Mouse (Mus musculus): Measurements from ENCODE around the gene Pir. TPM values are rescaled to one million over a fixed set of nuclear protein-coding genes. Genes with fewer than 3 reads are reported as not detected.
A peak's percentile ranks its signal among the peaks of the same experiment; 100 is the strongest.

The Pir gene
- total and polyA plus RNA-seq, 2 experiments from 2014 or later: 4.5 TPM; not detected in 1

- no peak for ATAC-seq (ENCODE audit: insufficient read depth, low read depth)
- H3K27me3 ChIP-seq (ENCODE audit: control insufficient read depth, insufficient read depth, low read length): no peaks in the 10 kb centered on the region
These were observed 11.9 kb downstream of the Pir start for GRCm38 (mm10) chrX:164280918-164281647.

GRCm38 (mm10) chrX:164283808-164284207 is 14.6 kb downstream of the Pir start:
- H3K9ac ChIP-seq (replicated peaks; ENCODE audit: low read depth, low read length): no peak overlapping the region
- no peaks in the 10 kb centered on the region for H3K4me1 ChIP-seq (ENCODE audit: control insufficient read depth, insufficient read depth)
- H3K27ac ChIP-seq (ENCODE audit: low read depth): no peak overlapping the region
- no peak overlapping the region for H3K4me3 ChIP-seq (ENCODE audit: low read depth, low read length)
- no peak overlapping the region for H3K4me2 ChIP-seq (ENCODE audit: low read depth, low read length)
- no peak for ATAC-seq (ENCODE audit: insufficient read depth, low read depth)
- no peak for TF ChIP-seq CTCF (IDR thresholded peaks at IDR 0.05; ENCODE audit: low read depth)
- no peak for TF ChIP-seq EP300 (IDR thresholded peaks at IDR 0.05; ENCODE audit: low read depth)
- no peaks in the 10 kb centered on the region for H3K9me3 ChIP-seq (replicated peaks; ENCODE audit: control insufficient read depth, low read length)
- no peaks in the 10 kb centered on the region for H3K27me3 ChIP-seq (ENCODE audit: control insufficient read depth, insufficient read depth, low read length)
- DNase-seq (ENCODE audit: low spot score): no peak
- 69% methylated on average over 4 of the region's 4 CpGs for WGBS
- no peaks in the 10 kb centered on the region for H3K36me3 ChIP-seq (replicated peaks; ENCODE audit: control insufficient read depth, insufficient read depth, low read length)

More at GRCm38 (mm10) chrX:164280918-164281647, 11.9 kb downstream of the Pir start:
- H3K4me2 ChIP-seq (ENCODE audit: low read depth, low read length): no peak overlapping the region
- H3K27ac ChIP-seq (ENCODE audit: low read depth): no peak overlapping the region
- H3K9ac ChIP-seq (replicated peaks; ENCODE audit: low read depth, low read length): no peak overlapping the region
- DNase-seq (ENCODE audit: low spot score): no peak
- no peaks in the 10 kb centered on the region for H3K9me3 ChIP-seq (replicated peaks; ENCODE audit: control insufficient read depth, low read length)
- 52% methylated on average over 7 of the region's 7 CpGs for WGBS
- no peak overlapping the region for H3K4me3 ChIP-seq (ENCODE audit: low read depth, low read length)
- no peaks in the 10 kb centered on the region for H3K4me1 ChIP-seq (ENCODE audit: control insufficient read depth, insufficient read depth)
- TF ChIP-seq CTCF (IDR thresholded peaks at IDR 0.05; ENCODE audit: low read depth): no peak
- TF ChIP-seq EP300 (IDR thresholded peaks at IDR 0.05; ENCODE audit: low read depth): no peak
- H3K36me3 ChIP-seq (replicated peaks; ENCODE audit: control insufficient read depth, insufficient read depth, low read length): no peaks in the 10 kb centered on the region

- no peak for DNase-seq (ENCODE audit: low spot score)
- TF ChIP-seq CTCF (IDR thresholded peaks at IDR 0.05; ENCODE audit: low read depth) (peak; percentile 47), EP300 (IDR thresholded peaks at IDR 0.05; ENCODE audit: low read depth) (no peak)
- H3K4me3 ChIP-seq (ENCODE audit: low read depth, low read length): no peak overlapping the region
- H3K36me3 ChIP-seq (replicated peaks; ENCODE audit: control insufficient read depth, insufficient read depth, low read length): no peaks in the 10 kb centered on the region
- no peak overlapping the region for H3K27ac ChIP-seq (ENCODE audit: low read depth)
- ATAC-seq (ENCODE audit: insufficient read depth, low read depth): no peak
- WGBS: 50% methylated on average over 3 of the region's 3 CpGs
- H3K27me3 ChIP-seq (ENCODE audit: control insufficient read depth, insufficient read depth, low read length): no peaks in the 10 kb centered on the region
- no peak overlapping the region for H3K4me2 ChIP-seq (ENCODE audit: low read depth, low read length)
- no peak overlapping the region for H3K9ac ChIP-seq (replicated peaks; ENCODE audit: low read depth, low read length)
- no peaks in the 10 kb centered on the region for H3K4me1 ChIP-seq (ENCODE audit: control insufficient read depth, insufficient read depth)
- no peaks in the 10 kb centered on the region for H3K9me3 ChIP-seq (replicated peaks; ENCODE audit: control insufficient read depth, low read length)
These were observed 17.9 kb downstream of the Pir start for GRCm38 (mm10) chrX:164287077-164287476.

GRCm38 (mm10) chrX:164291147-164291546 is 22.0 kb downstream of the Pir start:
- H3K9ac ChIP-seq (replicated peaks; ENCODE audit: low read depth, low read length): no peak overlapping the region
- no peak overlapping the region for H3K4me2 ChIP-seq (ENCODE audit: low read depth, low read length)
- H3K36me3 ChIP-seq (replicated peaks; ENCODE audit: control insufficient read depth, insufficient read depth, low read length): no peaks in the 10 kb centered on the region
- no peak overlapping the region for H3K4me3 ChIP-seq (ENCODE audit: low read depth, low read length)
- DNase-seq (ENCODE audit: low spot score) (no peak), ATAC-seq (ENCODE audit: insufficient read depth, low read depth) (no peak)
- H3K27ac ChIP-seq (ENCODE audit: low read depth): no peak overlapping the region
- WGBS: 56% methylated on average over 5 of the region's 5 CpGs
- H3K27me3 ChIP-seq (ENCODE audit: control insufficient read depth, insufficient read depth, low read length): no peaks in the 10 kb centered on the region
- H3K4me1 ChIP-seq (ENCODE audit: control insufficient read depth, insufficient read depth): no peaks in the 10 kb centered on the region
- no peaks in the 10 kb centered on the region for H3K9me3 ChIP-seq (replicated peaks; ENCODE audit: control insufficient read depth, low read length)
- TF ChIP-seq EP300 (IDR thresholded peaks at IDR 0.05; ENCODE audit: low read depth) (no peak), CTCF (IDR thresholded peaks at IDR 0.05; ENCODE audit: low read depth) (no peak)

- Histone ChIP-seq H3K4me3 (ENCODE audit: low read depth, low read length) (no peak overlapping the region), H3K36me3 (replicated peaks; ENCODE audit: control insufficient read depth, insufficient read depth, low read length) (no peaks in the 10 kb centered on the region), H3K27ac (ENCODE audit: low read depth) (no peak overlapping the region), H3K4me2 (ENCODE audit: low read depth, low read length) (no peak overlapping the region), H3K27me3 (ENCODE audit: control insufficient read depth, insufficient read depth, low read length) (no peaks in the 10 kb centered on the region), H3K4me1 (ENCODE audit: control insufficient read depth, insufficient read depth) (no peaks in the 10 kb centered on the region), H3K9me3 (replicated peaks; ENCODE audit: control insufficient read depth, low read length) (no peaks in the 10 kb centered on the region), H3K9ac (replicated peaks; ENCODE audit: low read depth, low read length) (no peak overlapping the region)
- no peak for TF ChIP-seq EP300 (IDR thresholded peaks at IDR 0.05; ENCODE audit: low read depth)
- TF ChIP-seq CTCF (IDR thresholded peaks at IDR 0.05; ENCODE audit: low read depth): no peak
- no peak for ATAC-seq (ENCODE audit: insufficient read depth, low read depth)
- 46% methylated on average over 2 of the region's 2 CpGs for WGBS
- DNase-seq (ENCODE audit: low spot score): no peak
These were observed 37.1 kb downstream of the Pir start for GRCm38 (mm10) chrX:164306250-164306649.

- H3K27ac ChIP-seq (ENCODE audit: low read depth): no peak overlapping the region
- H3K27me3 ChIP-seq (ENCODE audit: control insufficient read depth, insufficient read depth, low read length): no peaks in the 10 kb centered on the region
- no peaks in the 10 kb centered on the region for H3K9me3 ChIP-seq (replicated peaks; ENCODE audit: control insufficient read depth, low read length)
- WGBS: 35% methylated on average over 1 of the region's 1 CpGs
- H3K4me2 ChIP-seq (ENCODE audit: low read depth, low read length): no peak overlapping the region
- TF ChIP-seq CTCF (IDR thresholded peaks at IDR 0.05; ENCODE audit: low read depth) (no peak), EP300 (IDR thresholded peaks at IDR 0.05; ENCODE audit: low read depth) (no peak)
- H3K9ac ChIP-seq (replicated peaks; ENCODE audit: low read depth, low read length): no peak overlapping the region
- no peaks in the 10 kb centered on the region for H3K4me1 ChIP-seq (ENCODE audit: control insufficient read depth, insufficient read depth)
- ATAC-seq (ENCODE audit: insufficient read depth, low read depth) (no peak), DNase-seq (ENCODE audit: low spot score) (no peak)
- no peaks in the 10 kb centered on the region for H3K36me3 ChIP-seq (replicated peaks; ENCODE audit: control insufficient read depth, insufficient read depth, low read length)
- H3K4me3 ChIP-seq (ENCODE audit: low read depth, low read length): no peak overlapping the region
These were observed 44.7 kb downstream of the Pir start for GRCm38 (mm10) chrX:164313876-164314275.
